Mouse (Mus musculus): ENCODE measurements around the gene Ift140. TPM values are rescaled to one million over a fixed set of nuclear protein-coding genes. Genes with fewer than 3 reads are reported as not detected.

Ift140 gene
- total and polyA plus RNA-seq, 2 experiments from 2014 or later: 4.0 to 11.7 TPM

DNA sequence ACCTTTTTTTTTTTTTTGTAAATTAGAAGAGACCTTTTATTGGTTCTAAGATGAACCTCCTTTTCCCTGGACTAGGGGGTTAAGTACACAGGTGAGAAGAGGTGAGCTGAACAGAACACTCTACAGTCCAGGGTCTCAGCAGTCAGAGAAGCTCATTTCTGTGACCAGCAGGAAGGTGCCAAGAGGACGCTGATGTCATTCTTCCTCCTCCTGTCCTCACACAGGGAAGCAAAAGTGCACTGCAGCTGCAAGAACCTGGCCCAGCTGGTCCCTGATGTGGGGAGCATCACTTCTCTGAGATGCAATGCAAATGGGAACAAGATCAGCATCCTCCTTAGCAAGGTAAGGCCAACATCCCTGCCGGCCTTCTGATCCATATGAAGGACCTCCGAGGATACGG lies 29.4 kb downstream of the Ift140 start:
- DNase-seq (ENCODE audit: low spot score): no peak
- ATAC-seq (ENCODE audit: insufficient read depth, low read depth): no peak
- no peak overlapping the region for H3K4me2 ChIP-seq (ENCODE audit: low read depth, low read length)
- H3K4me1 ChIP-seq (ENCODE audit: control insufficient read depth, insufficient read depth): no peaks in the 10 kb centered on the region
- H3K9me3 ChIP-seq (replicated peaks; ENCODE audit: control insufficient read depth, low read length): no peaks in the 10 kb centered on the region
- peak overlapping the region; percentile 11 for H3K27ac ChIP-seq (ENCODE audit: low read depth)
- 83% methylated on average over 4 of the region's 4 CpGs for WGBS
- TF ChIP-seq CTCF (IDR thresholded peaks at IDR 0.05; ENCODE audit: low read depth) (no peak), EP300 (IDR thresholded peaks at IDR 0.05; ENCODE audit: low read depth) (no peak)
- H3K36me3 ChIP-seq (replicated peaks; ENCODE audit: control insufficient read depth, insufficient read depth, low read length): peaks cover 11% of the 10 kb centered on the region; the same call in 1 of the 2 replicates
- no peak overlapping the region for H3K9ac ChIP-seq (replicated peaks; ENCODE audit: low read depth, low read length)
- H3K27me3 ChIP-seq (ENCODE audit: control insufficient read depth, insufficient read depth, low read length): no peaks in the 10 kb centered on the region
- H3K4me3 ChIP-seq (ENCODE audit: low read depth, low read length): no peak overlapping the region

GRCm38 (mm10) chr17:25047143-25047542 lies 31.3 kb downstream of the Ift140 start:
- H3K4me2 ChIP-seq (ENCODE audit: low read depth, low read length): no peak overlapping the region
- H3K27ac ChIP-seq (ENCODE audit: low read depth): no peak overlapping the region
- H3K36me3 ChIP-seq (replicated peaks; ENCODE audit: control insufficient read depth, insufficient read depth, low read length): peaks cover 21% of the 10 kb centered on the region; the same call in 1 of the 2 replicates
- H3K9ac ChIP-seq (replicated peaks; ENCODE audit: low read depth, low read length): no peak overlapping the region
- TF ChIP-seq CTCF (IDR thresholded peaks at IDR 0.05; ENCODE audit: low read depth) (no peak), EP300 (IDR thresholded peaks at IDR 0.05; ENCODE audit: low read depth) (no peak)
- H3K9me3 ChIP-seq (replicated peaks; ENCODE audit: control insufficient read depth, low read length): no peaks in the 10 kb centered on the region
- DNase-seq (ENCODE audit: low spot score) (no peak), ATAC-seq (ENCODE audit: insufficient read depth, low read depth) (peak; percentile 36; the same call in 1 of the 2 replicates)
- no peaks in the 10 kb centered on the region for H3K27me3 ChIP-seq (ENCODE audit: control insufficient read depth, insufficient read depth, low read length)
- no peaks in the 10 kb centered on the region for H3K4me1 ChIP-seq (ENCODE audit: control insufficient read depth, insufficient read depth)
- no peak overlapping the region for H3K4me3 ChIP-seq (ENCODE audit: low read depth, low read length)
- 28% methylated on average over 5 of the region's 6 CpGs for WGBS

DNA sequence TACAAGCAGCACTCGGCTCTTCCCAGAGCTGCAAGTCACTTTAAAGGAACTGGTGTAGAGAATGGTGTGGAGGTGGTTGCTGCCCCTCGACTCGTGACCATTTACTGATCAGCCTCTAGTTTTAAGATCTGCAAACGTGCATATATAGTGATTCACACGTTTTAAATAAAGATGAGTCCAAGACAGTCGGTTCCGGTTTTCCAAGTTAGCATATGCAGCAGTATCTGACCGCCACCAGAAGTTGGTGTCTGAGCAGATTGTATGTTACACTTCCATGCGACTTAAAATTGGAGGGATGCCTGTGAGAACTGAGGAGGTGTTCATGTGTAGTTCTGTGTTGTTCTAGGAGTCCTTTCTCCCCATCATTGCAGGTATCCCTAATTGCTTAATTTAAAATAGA lies 37.4 kb downstream of the Ift140 start:
- H3K4me1 ChIP-seq (ENCODE audit: control insufficient read depth, insufficient read depth): no peaks in the 10 kb centered on the region

GRCm38 (mm10) chr17:25057041-25057440 lies 41.2 kb downstream of the Ift140 start:
- Histone ChIP-seq H3K27me3 (ENCODE audit: control insufficient read depth, insufficient read depth, low read length) (no peaks in the 10 kb centered on the region), H3K9ac (replicated peaks; ENCODE audit: low read depth, low read length) (no peak overlapping the region), H3K4me3 (ENCODE audit: low read depth, low read length) (no peak overlapping the region), H3K27ac (ENCODE audit: low read depth) (no peak overlapping the region), H3K9me3 (replicated peaks; ENCODE audit: control insufficient read depth, low read length) (no peaks in the 10 kb centered on the region), H3K4me1 (ENCODE audit: control insufficient read depth, insufficient read depth) (no peaks in the 10 kb centered on the region), H3K36me3 (replicated peaks; ENCODE audit: control insufficient read depth, insufficient read depth, low read length) (peaks cover 74% of the 10 kb centered on the region), H3K4me2 (ENCODE audit: low read depth, low read length) (no peak overlapping the region)
- no peak for ATAC-seq (ENCODE audit: insufficient read depth, low read depth)
- no peak for DNase-seq (ENCODE audit: low spot score)
- TF ChIP-seq CTCF (IDR thresholded peaks at IDR 0.05; ENCODE audit: low read depth) (0 out of 2 replicates have a peak, but pooled peaks have one; percentile 10), EP300 (IDR thresholded peaks at IDR 0.05; ENCODE audit: low read depth) (no peak)
- 72% methylated on average over 6 of the region's 6 CpGs for WGBS

More for the DNA sequence above, 37.4 kb downstream of the Ift140 start:
- ATAC-seq (ENCODE audit: insufficient read depth, low read depth) (no peak), DNase-seq (ENCODE audit: low spot score) (no peak)
- Histone ChIP-seq H3K27me3 (ENCODE audit: control insufficient read depth, insufficient read depth, low read length) (no peaks in the 10 kb centered on the region), H3K9me3 (replicated peaks; ENCODE audit: control insufficient read depth, low read length) (no peaks in the 10 kb centered on the region), H3K4me3 (ENCODE audit: low read depth, low read length) (no peak overlapping the region), H3K27ac (ENCODE audit: low read depth) (no peak overlapping the region), H3K9ac (replicated peaks; ENCODE audit: low read depth, low read length) (no peak overlapping the region), H3K4me2 (ENCODE audit: low read depth, low read length) (no peak overlapping the region), H3K36me3 (replicated peaks; ENCODE audit: control insufficient read depth, insufficient read depth, low read length) (peaks cover 67% of the 10 kb centered on the region)
- 82% methylated on average over 9 of the region's 9 CpGs for WGBS
- TF ChIP-seq CTCF (IDR thresholded peaks at IDR 0.05; ENCODE audit: low read depth) (no peak), EP300 (IDR thresholded peaks at IDR 0.05; ENCODE audit: low read depth) (no peak)

DNA sequence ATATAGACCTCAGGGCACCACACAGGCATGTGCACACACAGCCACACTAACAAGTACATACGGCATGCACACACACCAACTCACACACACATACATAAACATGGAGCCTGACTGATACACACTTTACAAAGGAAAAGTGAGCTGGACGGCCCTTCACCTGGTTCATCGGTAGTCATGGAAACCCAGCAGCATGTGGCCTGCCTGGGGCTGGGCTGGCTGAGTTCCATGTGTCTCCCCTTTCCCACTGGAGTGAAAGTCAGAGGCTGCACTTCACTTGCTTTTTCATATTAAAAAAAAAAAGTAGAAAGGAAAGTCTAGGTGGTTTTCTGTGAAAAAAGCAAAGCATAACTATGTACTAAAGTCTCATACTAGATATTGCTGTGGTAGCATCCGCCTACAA lies 47.4 kb downstream of the Ift140 start:
- ATAC-seq (ENCODE audit: insufficient read depth, low read depth): no peak
- Histone ChIP-seq H3K27ac (ENCODE audit: low read depth) (peak overlapping the region; percentile 74), H3K36me3 (replicated peaks; ENCODE audit: control insufficient read depth, insufficient read depth, low read length) (peaks cover 23% of the 10 kb centered on the region)

GRCm38 (mm10) chr17:25063872-25064271 lies 48.0 kb downstream of the Ift140 start:
- DNase-seq (ENCODE audit: low spot score): no peak
- peaks cover 19% of the 10 kb centered on the region for H3K36me3 ChIP-seq (replicated peaks; ENCODE audit: control insufficient read depth, insufficient read depth, low read length)
- peak overlapping the region; percentile 74 for H3K27ac ChIP-seq (ENCODE audit: low read depth)
- peaks cover 20% of the 10 kb centered on the region for H3K4me1 ChIP-seq (ENCODE audit: control insufficient read depth, insufficient read depth)
- 41% methylated on average over 12 of the region's 12 CpGs for WGBS
- TF ChIP-seq EP300 (IDR thresholded peaks at IDR 0.05; ENCODE audit: low read depth) (no peak), CTCF (IDR thresholded peaks at IDR 0.05; ENCODE audit: low read depth) (no peak)
- no peak overlapping the region for H3K9ac ChIP-seq (replicated peaks; ENCODE audit: low read depth, low read length)
- no peaks in the 10 kb centered on the region for H3K27me3 ChIP-seq (ENCODE audit: control insufficient read depth, insufficient read depth, low read length)
- no peak overlapping the region for H3K4me3 ChIP-seq (ENCODE audit: low read depth, low read length)
- no peaks in the 10 kb centered on the region for H3K9me3 ChIP-seq (replicated peaks; ENCODE audit: control insufficient read depth, low read length)
- H3K4me2 ChIP-seq (ENCODE audit: low read depth, low read length): peak overlapping the region; percentile 19; the same call in 1 of the 2 replicates
- ATAC-seq (ENCODE audit: insufficient read depth, low read depth): peak; percentile 31; the same call in 1 of the 2 replicates

More for the DNA sequence above, 47.4 kb downstream of the Ift140 start:
- H3K9me3 ChIP-seq (replicated peaks; ENCODE audit: control insufficient read depth, low read length): no peaks in the 10 kb centered on the region
- 82% methylated on average over 4 of the region's 4 CpGs for WGBS
- 0 out of 2 replicates have a peak overlapping the region, but pooled peaks have one; percentile 19 for H3K4me2 ChIP-seq (ENCODE audit: low read depth, low read length)
- H3K27me3 ChIP-seq (ENCODE audit: control insufficient read depth, insufficient read depth, low read length): no peaks in the 10 kb centered on the region
- H3K9ac ChIP-seq (replicated peaks; ENCODE audit: low read depth, low read length): no peak overlapping the region
- TF ChIP-seq EP300 (IDR thresholded peaks at IDR 0.05; ENCODE audit: low read depth) (no peak), CTCF (IDR thresholded peaks at IDR 0.05; ENCODE audit: low read depth) (no peak)
- peaks cover 20% of the 10 kb centered on the region for H3K4me1 ChIP-seq (ENCODE audit: control insufficient read depth, insufficient read depth)
- no peak for DNase-seq (ENCODE audit: low spot score)
- no peak overlapping the region for H3K4me3 ChIP-seq (ENCODE audit: low read depth, low read length)

Measured in heart, postnatal 0 days (tissue).